Mouse (Mus musculus): ENCODE measurements around the gene Tent2. TPM values are rescaled to one million over a fixed set of nuclear protein-coding genes. Genes with fewer than 3 reads are reported as not detected.

Gene Tent2
- 70.8 and 79.5 TPM in 2 replicates for polyA plus RNA-seq (2014; fragmentation: Nextera tagmentation; extraction: Ambion mirVana)

DNA sequence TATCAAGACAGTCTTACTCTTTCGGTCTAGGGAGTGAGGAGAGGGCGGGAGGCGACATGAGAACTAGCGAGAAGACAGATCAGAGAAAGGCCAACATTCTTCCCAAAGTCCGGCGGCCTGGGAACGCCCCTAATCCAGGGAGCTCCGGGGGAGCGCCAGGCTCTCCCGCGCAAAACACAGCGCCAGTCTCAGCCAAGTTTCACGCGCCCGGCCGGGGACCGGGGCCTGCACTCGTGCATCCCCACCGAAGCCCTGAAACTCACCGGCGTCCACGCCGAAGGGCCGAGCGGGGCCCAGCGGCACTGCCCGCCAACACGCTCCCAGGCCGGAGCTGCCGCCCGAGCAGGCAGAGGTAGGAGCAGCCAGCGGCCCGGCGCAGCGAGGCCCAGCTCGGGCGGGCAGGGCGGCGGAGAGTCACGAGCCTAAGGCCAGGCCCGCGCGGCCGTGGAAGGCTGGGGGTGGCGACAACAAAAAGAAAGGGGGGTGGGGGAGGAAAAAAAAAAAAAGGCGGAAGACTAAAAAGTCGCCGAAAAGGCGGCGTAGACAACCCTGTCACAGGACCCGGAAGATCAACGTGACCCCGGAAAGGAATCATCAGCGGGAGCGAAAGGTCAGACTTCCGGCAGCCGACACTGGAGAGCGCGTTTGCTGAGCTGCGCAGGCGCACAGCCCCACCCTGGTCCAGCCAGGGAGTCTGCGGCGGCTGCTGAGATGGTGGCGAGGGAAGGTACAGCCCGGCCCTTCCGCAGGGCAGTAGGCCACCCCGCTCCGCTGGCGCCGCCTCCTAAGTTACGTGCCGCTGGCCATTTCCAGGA is at the start of gene Tent2:
Gene Tent2 (minus strand): TSS at position 555 of the 815 bp plus-strand sequence.
- peak within 1 kb of the TSS; percentile 80 for H3K4me2 ChIP-seq (ENCODE audit: low read depth, low read length)
- under 1% methylated on average over 61 of the region's 72 CpGs for WGBS

DNA sequence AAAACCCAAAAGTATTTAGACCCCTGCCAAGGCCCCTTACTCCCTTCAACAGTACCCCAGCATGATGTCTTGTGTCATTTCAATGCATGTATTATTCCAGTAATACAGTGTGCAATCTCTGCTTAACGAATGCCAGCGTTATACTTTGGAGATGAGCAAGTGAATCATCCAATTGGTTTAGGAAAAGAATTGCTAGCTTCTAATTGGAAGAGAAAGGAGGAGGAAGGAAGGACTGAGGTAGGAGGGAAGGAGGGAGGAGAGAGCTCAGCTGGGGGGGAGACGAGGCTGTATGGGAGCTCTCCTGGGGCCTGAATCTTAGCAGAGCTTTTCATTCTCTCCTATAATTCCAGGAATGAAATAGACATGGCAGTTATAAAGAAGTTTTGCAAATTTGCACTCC is 49.0 kb upstream of the Tent2 start:
- 54% methylated on average over 3 of the region's 3 CpGs for WGBS
- no peaks in the 10 kb centered on the region for H3K36me3 ChIP-seq (ENCODE audit: control insufficient read depth, insufficient read depth, low read length)
- H3K4me1 ChIP-seq (ENCODE audit: control insufficient read depth, insufficient read depth, low read length) = no peaks in the 10 kb centered on the region
- H3K9me3 ChIP-seq (ENCODE audit: control insufficient read depth, low read length) = no peaks in the 10 kb centered on the region
- no peak overlapping the region for H3K27ac ChIP-seq (replicated peaks; ENCODE audit: low read depth, low read length)
- no peak overlapping the region for H3K4me3 ChIP-seq (ENCODE audit: low read depth, low read length)
- H3K4me2 ChIP-seq (ENCODE audit: low read depth, low read length) = no peak overlapping the region; the same call in 1 of the 2 replicates
- H3K27me3 ChIP-seq (replicated peaks; ENCODE audit: control insufficient read depth, insufficient read depth, low read length) = no peaks in the 10 kb centered on the region
- ATAC-seq (ENCODE audit: low read depth) (no peak), DNase-seq (ENCODE audit: low spot score) (peak; percentile 16)
- no peak overlapping the region for H3K9ac ChIP-seq (ENCODE audit: low read depth, low read length)

More for the DNA sequence above, at the start of gene Tent2:
- Histone ChIP-seq H3K9me3 (ENCODE audit: control insufficient read depth, low read length) (no peaks in the 10 kb centered on the region), H3K4me1 (ENCODE audit: control insufficient read depth, insufficient read depth, low read length) (peaks cover 15% of the 10 kb centered on the region), H3K27me3 (replicated peaks; ENCODE audit: control insufficient read depth, insufficient read depth, low read length) (no peaks in the 10 kb centered on the region), H3K36me3 (ENCODE audit: control insufficient read depth, insufficient read depth, low read length) (no peaks in the 10 kb centered on the region), H3K9ac (ENCODE audit: low read depth, low read length) (peak within 1 kb of the TSS; percentile 98), H3K27ac (replicated peaks; ENCODE audit: low read depth, low read length) (peak within 1 kb of the TSS; percentile 97), H3K4me3 (ENCODE audit: low read depth, low read length) (peak within 1 kb of the TSS; percentile 98)
- peak; percentile 99 for ATAC-seq (ENCODE audit: low read depth)
- DNase-seq (ENCODE audit: low spot score) = peak; percentile 98

DNA sequence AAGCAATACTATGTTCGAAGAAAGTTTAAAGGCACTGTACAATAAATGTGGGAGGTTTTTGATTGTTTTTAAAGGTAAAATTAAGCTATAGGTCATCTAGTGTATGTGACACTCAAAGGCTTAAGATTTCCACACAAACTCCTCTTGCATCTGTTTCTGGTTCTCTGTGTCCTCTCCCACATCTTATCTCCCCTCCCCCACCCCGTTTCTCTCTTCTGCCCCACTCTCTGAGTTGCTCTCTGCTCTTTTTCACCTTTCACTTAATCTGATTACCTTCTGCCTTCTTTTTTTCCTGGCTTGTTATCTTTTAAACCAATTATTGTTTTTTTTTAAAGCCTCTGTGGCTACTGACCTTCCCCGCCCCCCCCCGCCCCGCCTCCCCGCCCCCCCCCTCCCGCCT is 47.4 kb upstream of the Tent2 start:
- ATAC-seq (ENCODE audit: low read depth) = no peak
- no peak for DNase-seq (ENCODE audit: low spot score)
- H3K4me2 ChIP-seq (ENCODE audit: low read depth, low read length) = no peak overlapping the region

DNA sequence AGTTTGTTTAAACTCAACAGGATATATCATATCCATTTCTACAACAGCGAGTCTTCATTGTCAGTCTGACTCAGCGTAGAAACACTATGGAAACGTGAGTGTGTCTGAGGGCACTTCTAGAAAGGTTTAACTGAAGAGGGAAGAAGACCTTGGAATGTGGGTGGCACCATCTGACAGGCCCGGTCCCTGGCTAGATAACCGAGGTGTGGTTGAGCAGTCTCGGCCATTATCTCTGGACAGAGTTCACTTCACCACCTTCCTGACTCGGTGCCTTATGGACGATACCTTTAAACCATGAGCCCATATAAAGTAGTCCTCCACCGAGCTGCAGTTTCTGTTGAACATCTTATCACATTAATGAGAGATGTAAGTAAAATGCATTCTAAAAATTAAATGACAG is 46.9 kb upstream of the Tent2 start:
- H3K36me3 ChIP-seq (ENCODE audit: control insufficient read depth, insufficient read depth, low read length) = no peaks in the 10 kb centered on the region
- DNase-seq (ENCODE audit: low spot score) (no peak), ATAC-seq (ENCODE audit: low read depth) (no peak)
- no peaks in the 10 kb centered on the region for H3K9me3 ChIP-seq (ENCODE audit: control insufficient read depth, low read length)
- no peak overlapping the region for H3K4me2 ChIP-seq (ENCODE audit: low read depth, low read length)
- no peaks in the 10 kb centered on the region for H3K27me3 ChIP-seq (replicated peaks; ENCODE audit: control insufficient read depth, insufficient read depth, low read length)
- no peak overlapping the region for H3K4me3 ChIP-seq (ENCODE audit: low read depth, low read length)
- no peak overlapping the region for H3K27ac ChIP-seq (replicated peaks; ENCODE audit: low read depth, low read length)
- H3K9ac ChIP-seq (ENCODE audit: low read depth, low read length) = no peak overlapping the region
- H3K4me1 ChIP-seq (ENCODE audit: control insufficient read depth, insufficient read depth, low read length) = no peaks in the 10 kb centered on the region
- WGBS = 84% methylated on average over 9 of the region's 9 CpGs

More for the DNA sequence above, 47.4 kb upstream of the Tent2 start:
- Histone ChIP-seq H3K4me3 (ENCODE audit: low read depth, low read length) (no peak overlapping the region), H3K27ac (replicated peaks; ENCODE audit: low read depth, low read length) (no peak overlapping the region), H3K27me3 (replicated peaks; ENCODE audit: control insufficient read depth, insufficient read depth, low read length) (no peaks in the 10 kb centered on the region), H3K4me1 (ENCODE audit: control insufficient read depth, insufficient read depth, low read length) (no peaks in the 10 kb centered on the region), H3K9me3 (ENCODE audit: control insufficient read depth, low read length) (no peaks in the 10 kb centered on the region), H3K36me3 (ENCODE audit: control insufficient read depth, insufficient read depth, low read length) (no peaks in the 10 kb centered on the region), H3K9ac (ENCODE audit: low read depth, low read length) (no peak overlapping the region)
- WGBS = 33% methylated on average over 7 of the region's 7 CpGs

DNA sequence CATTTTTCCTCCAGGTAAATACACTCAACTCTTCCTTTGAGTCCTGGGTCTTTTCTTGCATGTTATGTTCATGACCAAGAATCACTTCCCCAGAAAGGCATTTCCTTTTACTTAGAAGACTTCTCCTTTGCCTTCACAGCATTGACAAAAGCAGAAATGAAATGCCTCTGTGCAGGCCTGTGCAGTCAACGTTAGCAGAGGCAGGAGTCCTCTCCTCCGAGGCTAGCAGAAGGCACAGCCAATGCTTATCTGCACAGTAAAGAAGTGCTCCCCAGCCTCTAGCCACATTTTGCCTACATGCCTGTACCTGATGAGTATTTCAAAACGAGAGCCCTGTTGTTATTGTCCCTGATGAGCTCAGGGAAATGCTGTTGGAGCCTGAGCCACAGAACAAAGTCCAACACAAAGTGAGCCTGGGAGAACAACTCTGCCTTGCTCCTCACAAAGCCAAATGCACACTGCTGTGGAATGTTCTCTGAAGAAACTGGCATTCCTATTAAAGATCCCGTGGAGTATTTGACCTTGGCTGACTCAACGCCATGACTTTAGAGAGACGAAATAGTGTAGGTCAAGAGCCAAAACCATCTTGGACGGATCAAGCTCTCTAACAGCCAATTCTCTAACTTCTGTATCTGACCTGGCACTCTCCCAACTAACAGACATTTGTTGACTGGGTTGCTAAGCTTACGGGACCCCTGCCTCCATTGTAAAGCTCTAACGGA is 45.7 kb upstream of the Tent2 start:
- Histone ChIP-seq H3K36me3 (ENCODE audit: control insufficient read depth, insufficient read depth, low read length) (no peaks in the 10 kb centered on the region), H3K4me1 (ENCODE audit: control insufficient read depth, insufficient read depth, low read length) (no peaks in the 10 kb centered on the region), H3K9me3 (ENCODE audit: control insufficient read depth, low read length) (no peaks in the 10 kb centered on the region), H3K27me3 (replicated peaks; ENCODE audit: control insufficient read depth, insufficient read depth, low read length) (no peaks in the 10 kb centered on the region), H3K27ac (replicated peaks; ENCODE audit: low read depth, low read length) (no peak overlapping the region), H3K9ac (ENCODE audit: low read depth, low read length) (no peak overlapping the region), H3K4me3 (ENCODE audit: low read depth, low read length) (no peak overlapping the region), H3K4me2 (ENCODE audit: low read depth, low read length) (no peak overlapping the region)
- no peak for ATAC-seq (ENCODE audit: low read depth)
- peak; percentile 4 for DNase-seq (ENCODE audit: low spot score)
- WGBS = 73% methylated on average over 9 of the region's 9 CpGs

DNA sequence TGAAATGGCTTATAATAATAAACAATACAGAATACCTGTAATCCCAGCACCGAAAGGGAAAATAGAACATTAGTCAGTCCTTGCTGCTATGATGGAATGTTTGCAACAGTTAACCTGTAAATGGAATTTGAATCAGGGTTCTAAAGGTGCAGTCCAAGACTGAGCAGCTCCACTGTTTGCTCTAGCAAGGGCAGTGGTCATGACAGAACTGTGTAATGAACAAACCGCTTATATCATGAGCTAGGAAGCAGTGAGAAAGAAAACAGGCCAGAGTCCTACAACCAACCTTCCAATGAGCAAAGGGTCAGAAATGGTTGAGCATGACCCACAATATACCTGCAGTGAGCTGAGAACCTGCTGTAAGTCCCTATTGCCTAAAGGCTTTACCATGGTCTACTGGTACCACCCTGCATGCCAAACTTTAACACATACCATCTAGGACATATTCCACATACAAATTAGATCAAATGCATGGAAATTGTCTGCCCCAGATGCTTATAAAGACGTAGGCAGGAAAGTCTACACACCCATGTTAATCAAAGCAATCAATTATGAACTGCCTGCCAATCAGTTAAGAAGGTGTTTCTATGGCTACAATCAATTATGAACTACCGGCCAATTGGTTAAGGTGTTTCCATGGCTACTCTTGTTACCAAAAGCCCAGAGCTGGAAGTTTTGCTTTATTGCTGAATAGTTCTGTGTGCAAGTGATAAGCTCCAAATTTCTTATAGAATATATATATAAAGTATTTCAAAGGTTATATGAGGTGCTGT is 42.3 kb upstream of the Tent2 start:
- no peak overlapping the region for H3K9ac ChIP-seq (ENCODE audit: low read depth, low read length)
- no peak overlapping the region for H3K4me2 ChIP-seq (ENCODE audit: low read depth, low read length)
- H3K4me3 ChIP-seq (ENCODE audit: low read depth, low read length) = no peak overlapping the region
- no peaks in the 10 kb centered on the region for H3K27me3 ChIP-seq (replicated peaks; ENCODE audit: control insufficient read depth, insufficient read depth, low read length)
- no peak overlapping the region for H3K27ac ChIP-seq (replicated peaks; ENCODE audit: low read depth, low read length)
- DNase-seq (ENCODE audit: low spot score) (no peak), ATAC-seq (ENCODE audit: low read depth) (no peak)
- H3K4me1 ChIP-seq (ENCODE audit: control insufficient read depth, insufficient read depth, low read length) = no peaks in the 10 kb centered on the region
- no peaks in the 10 kb centered on the region for H3K9me3 ChIP-seq (ENCODE audit: control insufficient read depth, low read length)
- WGBS = 82% methylated on average over 4 of the region's 4 CpGs
- H3K36me3 ChIP-seq (ENCODE audit: control insufficient read depth, insufficient read depth, low read length) = no peaks in the 10 kb centered on the region

DNA sequence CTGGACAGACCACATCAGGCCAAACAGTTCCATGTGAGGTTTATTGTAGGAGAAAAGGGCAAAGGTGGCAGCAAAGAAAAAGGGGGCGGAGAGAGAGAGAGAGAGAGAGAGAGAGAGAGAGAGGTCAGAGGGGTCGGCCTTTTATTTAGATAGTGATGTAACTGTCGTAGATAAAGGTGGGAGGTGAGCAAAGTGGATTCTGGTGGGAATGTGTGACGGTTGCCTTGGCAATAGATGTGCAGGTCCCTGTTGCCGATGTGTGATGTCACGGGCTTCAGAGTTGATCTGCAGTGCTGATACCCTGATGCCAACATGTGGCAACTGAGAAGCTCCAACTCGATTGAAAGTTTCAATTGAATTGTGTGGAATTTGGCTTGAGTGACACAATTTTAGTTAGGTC is 40.1 kb upstream of the Tent2 start:
- WGBS = 90% methylated on average over 7 of the region's 7 CpGs
- H3K4me3 ChIP-seq (ENCODE audit: low read depth, low read length) = no peak overlapping the region
- H3K4me2 ChIP-seq (ENCODE audit: low read depth, low read length) = no peak overlapping the region
- H3K27ac ChIP-seq (replicated peaks; ENCODE audit: low read depth, low read length) = no peak overlapping the region
- H3K36me3 ChIP-seq (ENCODE audit: control insufficient read depth, insufficient read depth, low read length) = no peaks in the 10 kb centered on the region
- H3K9me3 ChIP-seq (ENCODE audit: control insufficient read depth, low read length) = no peaks in the 10 kb centered on the region
- no peaks in the 10 kb centered on the region for H3K27me3 ChIP-seq (replicated peaks; ENCODE audit: control insufficient read depth, insufficient read depth, low read length)
- no peaks in the 10 kb centered on the region for H3K4me1 ChIP-seq (ENCODE audit: control insufficient read depth, insufficient read depth, low read length)
- no peak overlapping the region for H3K9ac ChIP-seq (ENCODE audit: low read depth, low read length)
- ATAC-seq (ENCODE audit: low read depth) (no peak), DNase-seq (ENCODE audit: low spot score) (no peak)

DNA sequence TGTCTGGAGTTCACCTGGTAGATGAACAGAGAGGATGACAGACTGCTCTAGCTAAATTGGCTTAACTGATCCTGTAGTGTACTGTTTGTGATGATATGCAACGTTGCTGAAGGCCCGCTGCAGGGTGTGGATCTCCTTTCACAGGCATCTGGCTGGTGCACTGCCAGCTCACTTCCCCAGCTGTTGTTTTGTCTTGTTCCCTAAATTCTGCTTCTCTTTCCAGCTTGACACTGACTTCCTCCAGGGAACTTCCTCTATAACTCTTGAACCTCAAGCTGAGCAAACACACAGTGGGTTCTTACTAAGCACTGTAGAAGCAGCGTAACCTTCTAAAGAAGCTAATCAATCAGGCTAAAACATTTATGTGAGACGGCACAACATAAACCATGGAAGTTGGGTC is 38.8 kb upstream of the Tent2 start:
- WGBS = 65% methylated on average over 4 of the region's 4 CpGs
- DNase-seq (ENCODE audit: low spot score) = peak; percentile 50
- no peak overlapping the region for H3K4me3 ChIP-seq (ENCODE audit: low read depth, low read length)

More for the DNA sequence above, 38.8 kb upstream of the Tent2 start:
- Histone ChIP-seq H3K4me2 (ENCODE audit: low read depth, low read length) (no peak overlapping the region), H3K36me3 (ENCODE audit: control insufficient read depth, insufficient read depth, low read length) (no peaks in the 10 kb centered on the region), H3K9ac (ENCODE audit: low read depth, low read length) (no peak overlapping the region), H3K27me3 (replicated peaks; ENCODE audit: control insufficient read depth, insufficient read depth, low read length) (no peaks in the 10 kb centered on the region), H3K27ac (replicated peaks; ENCODE audit: low read depth, low read length) (no peak overlapping the region), H3K9me3 (ENCODE audit: control insufficient read depth, low read length) (no peaks in the 10 kb centered on the region), H3K4me1 (ENCODE audit: control insufficient read depth, insufficient read depth, low read length) (no peaks in the 10 kb centered on the region)
- no peak for ATAC-seq (ENCODE audit: low read depth)
